Mouse (Mus musculus) C2C12 (cell line): ENCODE results near the gene Nol11.

Source experiments
- CEBPB ChIP-seq: IDR thresholded peaks from one replicate; pipeline ENCODE4 v1.6.1; 2011; ENCODE audit warnings: low read depth, mild to moderate bottlenecking, control low read depth, moderate library complexity
- CTCF ChIP-seq: IDR thresholded peaks from one replicate; pipeline ENCODE4 v1.5.1; 2011; ENCODE audit not compliant: control insufficient read depth, insufficient read depth, insufficient read length
- FOSL1 ChIP-seq: IDR thresholded peaks from one replicate; pipeline ENCODE4 v1.8.0; 2011; ENCODE audit warnings: mild to moderate bottlenecking, low read length; ENCODE audit not compliant: poor library complexity, insufficient read depth, severe bottlenecking
- MAX ChIP-seq: IDR thresholded peaks from one replicate; pipeline ENCODE4 v1.6.1; 2011; ENCODE audit warnings: mild to moderate bottlenecking, control low read depth
- MYOD1 ChIP-seq: IDR thresholded peaks from one replicate; pipeline ENCODE4 v1.6.1; 2011; ENCODE audit warnings: low read depth; ENCODE audit not compliant: control insufficient read depth, insufficient read length
- MYOG ChIP-seq: IDR thresholded peaks from one replicate; pipeline ENCODE4 v1.6.1; 2011; ENCODE audit not compliant: control insufficient read depth, insufficient read length; ENCODE audit errors: extremely low read depth
- USF1 ChIP-seq: IDR thresholded peaks from one replicate; pipeline ENCODE4 v1.6.1; 2011; ENCODE audit warnings: low read depth, mild to moderate bottlenecking, control low read depth, moderate library complexity

GRCm38 (mm10) chr11:107161215-107161614 lies 28.0 kb downstream of the Nol11 start:
- no peak for TF ChIP-seq CTCF
- TF ChIP-seq MAX: no peak
- no peak for TF ChIP-seq USF1
- no peak for TF ChIP-seq MYOD1
- no peak for TF ChIP-seq MYOG
- no peak for TF ChIP-seq FOSL1
- TF ChIP-seq CEBPB: no peak
